Mouse (Mus musculus) Muller cell, postnatal 12 days (primary cell): ENCODE results near the gene Cks1b.

Experiments used
- DNase-seq: peaks from one replicate; pipeline ENCODE4 v3.0.0-alpha.2; 2015; ENCODE audit errors: inconsistent ontology term

The Cks1b gene

GRCm38 (mm10) chr3:89382950-89383349, 35.2 kb downstream of the Cks1b start:
- no peak for DNase-seq

DNA sequence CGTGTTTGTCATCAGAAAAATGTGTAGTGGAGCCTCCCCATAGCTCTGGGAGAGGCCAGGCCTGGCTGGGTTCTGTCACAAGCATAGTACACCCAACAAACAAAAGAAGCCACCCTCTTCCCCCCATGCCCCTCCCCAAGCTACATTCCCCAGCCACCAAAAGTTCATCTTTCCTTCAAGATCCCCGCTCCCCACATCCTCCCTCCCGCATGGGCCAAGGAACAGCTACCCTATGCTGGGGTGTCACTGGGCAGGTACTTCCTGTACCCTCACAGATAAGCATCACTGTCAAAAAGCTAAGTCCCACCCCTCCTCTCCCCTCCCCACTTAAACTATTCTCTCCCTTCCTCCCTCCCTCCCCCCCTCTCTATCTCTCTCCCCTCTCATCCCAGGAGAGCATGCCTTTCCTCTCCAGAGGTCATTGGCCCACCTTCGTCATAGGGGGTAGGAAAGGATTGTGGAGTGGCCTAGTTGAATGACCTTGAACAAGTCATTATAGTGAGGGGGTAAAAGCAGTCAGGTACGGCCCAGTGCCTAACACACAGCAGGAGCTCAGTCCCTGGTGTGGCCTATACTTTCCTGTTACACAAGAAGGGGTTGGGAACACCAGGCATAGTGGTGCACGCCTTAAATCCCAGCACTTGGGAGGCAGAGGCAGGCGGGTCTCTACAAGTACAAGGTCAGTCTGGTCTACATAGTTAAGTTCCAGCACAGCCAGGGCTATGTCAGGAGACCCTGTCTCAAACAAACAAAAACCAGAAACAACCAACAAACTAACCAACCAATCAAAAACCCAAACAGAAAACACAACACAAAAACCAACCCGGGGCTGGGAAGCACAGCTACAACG, 35.9 kb downstream of the Cks1b start:
- no peak for DNase-seq

DNA sequence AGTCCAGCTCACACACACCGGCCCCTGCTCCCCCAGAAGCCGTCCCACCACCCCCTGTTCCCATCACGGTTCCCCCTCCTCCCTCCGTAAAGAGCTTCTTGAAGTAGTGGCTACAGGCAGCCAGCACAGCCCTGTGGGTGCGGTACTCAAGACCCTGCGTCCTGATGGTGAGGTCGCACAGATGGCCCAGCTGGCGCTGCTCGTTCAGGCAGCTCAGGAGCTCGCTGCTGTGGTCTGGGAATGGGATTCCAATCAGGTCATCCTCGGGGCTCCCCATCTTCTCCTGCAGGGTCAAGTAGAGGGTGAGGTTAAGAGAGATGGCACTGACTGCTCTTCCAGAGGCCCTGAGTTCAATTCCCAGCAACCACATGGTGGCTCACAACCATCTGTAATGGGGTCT, 37.0 kb downstream of the Cks1b start:
- DNase-seq, result no peak

GRCm38 (mm10) chr3:89380711-89381110, 37.5 kb downstream of the Cks1b start:
- DNase-seq, result no peak

DNA sequence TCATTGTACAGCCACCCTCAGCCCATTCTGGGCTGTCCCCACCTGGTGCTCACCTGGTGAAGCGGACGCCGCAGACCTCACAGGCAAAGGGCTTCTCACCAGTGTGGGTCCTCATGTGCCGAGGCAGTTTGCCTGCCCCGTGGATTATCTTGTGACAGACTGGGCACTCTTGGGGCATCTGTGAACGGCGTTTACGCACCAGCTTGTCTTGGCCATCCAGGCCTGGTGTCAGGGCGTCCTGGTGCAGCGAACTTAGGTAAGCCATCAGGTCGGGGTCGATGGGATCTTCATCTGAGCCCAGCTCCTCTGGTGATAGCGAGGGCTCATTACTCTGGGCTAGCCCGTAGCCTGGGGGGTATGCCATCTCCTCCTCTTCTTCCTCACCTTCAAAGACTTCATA, 37.9 kb downstream of the Cks1b start:
- no peak for DNase-seq

GRCm38 (mm10) chr3:89379388-89380131, 38.6 kb downstream of the Cks1b start:
- DNase-seq, result no peak

DNA sequence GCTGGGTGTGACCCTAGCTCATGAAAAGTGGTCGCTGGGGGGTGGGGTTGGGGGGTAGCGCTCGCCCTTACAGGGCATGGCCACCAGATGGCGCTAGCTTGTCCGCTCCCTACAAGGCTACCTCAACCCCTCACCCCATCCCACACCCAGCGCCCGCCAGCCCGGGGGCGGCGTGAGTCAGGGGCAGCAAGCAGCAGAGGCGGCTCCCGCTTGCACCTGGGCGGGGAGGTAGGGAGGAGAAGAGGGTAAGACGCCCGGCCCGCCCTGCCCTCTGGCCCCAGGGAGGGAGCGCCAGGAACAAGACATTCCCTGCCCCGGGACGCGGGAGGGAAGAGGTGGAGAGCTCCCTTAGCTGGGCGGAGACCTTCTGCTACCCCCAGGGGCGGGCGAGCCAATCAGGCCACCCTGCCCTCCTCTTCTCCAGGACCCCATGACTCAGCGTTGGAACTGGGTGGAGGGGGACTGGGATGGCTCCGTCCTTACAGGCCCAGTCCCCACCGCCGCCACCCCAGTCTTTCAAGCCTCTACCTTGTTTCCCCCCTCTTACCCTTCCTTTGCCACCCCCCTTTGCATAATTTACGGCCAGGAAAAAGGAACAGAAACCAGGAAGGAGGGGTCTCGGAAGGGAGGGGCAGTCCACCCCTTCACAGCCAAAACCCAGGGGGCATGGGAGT, 39.7 kb downstream of the Cks1b start:
- DNase-seq, result peak; percentile 93

GRCm38 (mm10) chr3:89377831-89378230, 40.4 kb downstream of the Cks1b start:
- no peak for DNase-seq

GRCm38 (mm10) chr3:89373581-89374231, 44.5 kb downstream of the Cks1b start:
- DNase-seq, result no peak

- no peak for DNase-seq
Measured at GRCm38 (mm10) chr3:89367338-89367737, 50.8 kb downstream of the Cks1b start.

GRCm38 (mm10) chr3:89365486-89366414, 52.4 kb downstream of the Cks1b start:
- no peak for DNase-seq
